ENCODE assay signal across 8 mouse cellular contexts in the genomic region with DNA sequence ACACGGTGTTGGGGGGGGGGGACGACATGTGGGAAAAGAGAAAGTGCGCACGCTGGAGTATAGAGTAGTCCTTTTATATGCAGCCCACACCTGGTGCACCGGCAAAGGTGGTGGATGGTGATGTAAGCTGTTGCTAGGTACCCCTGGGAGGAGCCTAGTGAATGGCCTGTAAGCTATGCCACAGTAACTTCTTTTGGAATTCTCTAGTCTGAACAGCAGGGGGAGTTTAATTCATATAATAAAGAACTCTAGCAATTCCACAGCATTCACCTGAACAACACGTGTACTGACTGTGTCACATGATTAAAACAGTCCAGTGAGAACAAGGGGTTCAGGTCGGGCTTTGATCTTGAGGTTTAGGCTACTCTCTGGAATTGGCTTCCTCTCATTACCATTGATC. TPM values are rescaled to one million over a fixed set of nuclear protein-coding genes. Genes with fewer than 3 reads are reported as not detected.
A peak's percentile ranks its signal among the peaks of the same experiment; 100 is the strongest.
DNase-seq lines count a peak whose midpoint lies in the region; ATAC-seq lines count a peak whose summit lies in the region.

No protein-coding gene starts in this region.

- no peak overlapping the region for H3K4me3 ChIP-seq in midbrain, embryonic 14.5 days (replicated peaks; ENCODE audit: low read depth, low read length)
- no peak overlapping the region for H3K4me3 ChIP-seq in midbrain, embryonic 16.5 days (ENCODE audit: low read depth, low read length)

- no peaks in the 10 kb centered on the region for H3K27me3 ChIP-seq in midbrain, embryonic 14.5 days (ENCODE audit: control insufficient read depth, insufficient read depth, low read length)
- H3K27me3 ChIP-seq in midbrain, embryonic 16.5 days (ENCODE audit: control insufficient read depth, insufficient read depth, low read depth, low read length), result no peaks in the 10 kb centered on the region

- ATAC-seq in midbrain, embryonic 14.5 days (ENCODE audit: low FRiP score, low TSS enrichment), result no peak
- no peak for ATAC-seq in midbrain, embryonic 16.5 days
- peak; percentile 69; the same call in 1 of the 2 replicates for ATAC-seq in common myeloid progenitor, adult 5-6 weeks (replicated peaks; ENCODE audit: low read depth, poor library complexity, severe bottlenecking)

- H3K27ac ChIP-seq in midbrain, embryonic 14.5 days (replicated peaks; ENCODE audit: low read depth, low read length), result no peak overlapping the region
- H3K27ac ChIP-seq in midbrain, embryonic 16.5 days (ENCODE audit: low read length), result no peak overlapping the region

- no peaks in the 10 kb centered on the region for H3K9me3 ChIP-seq in midbrain, embryonic 14.5 days (ENCODE audit: control insufficient read depth, low read length)
- no peaks in the 10 kb centered on the region for H3K9me3 ChIP-seq in midbrain, embryonic 16.5 days (replicated peaks; ENCODE audit: control insufficient read depth, low read length, poor library complexity, severe bottlenecking)

- no peak overlapping the region for H3K9ac ChIP-seq in midbrain, embryonic 14.5 days (replicated peaks; ENCODE audit: low read length)
- no peak overlapping the region for H3K9ac ChIP-seq in midbrain, embryonic 16.5 days (ENCODE audit: low read depth, low read length)

- no peaks in the 10 kb centered on the region for H3K4me1 ChIP-seq in midbrain, embryonic 14.5 days (ENCODE audit: control insufficient read depth, insufficient read depth, low read length)
- no peaks in the 10 kb centered on the region for H3K4me1 ChIP-seq in midbrain, embryonic 16.5 days (ENCODE audit: control insufficient read depth, insufficient read depth, low read length)

- WGBS in midbrain, embryonic 14.5 days, result 29% methylated on average over 7 of the region's 7 CpGs
- WGBS in midbrain, embryonic 16.5 days, result 36% methylated on average over 6 of the region's 7 CpGs

- no peaks in the 10 kb centered on the region for H3K36me3 ChIP-seq in midbrain, embryonic 14.5 days (ENCODE audit: control insufficient read depth, insufficient read depth, low read length)
- H3K36me3 ChIP-seq in midbrain, embryonic 16.5 days (ENCODE audit: control insufficient read depth, insufficient read depth, low read length), result no peaks in the 10 kb centered on the region

- DNase-seq in midbrain, embryonic 14.5 days, result peak; percentile 65
- peak; percentile 48 for DNase-seq in kidney, postnatal 14 days
- DNase-seq in natural killer cell, adult 2 months (ENCODE audit: low spot score in 2 of 2), result peak; percentile 26 to 61
- DNase-seq in Muller cell, postnatal 12 days (ENCODE audit: inconsistent ontology term), result no peak
- no peak for DNase-seq in gastrocnemius, postnatal 10 days
- DNase-seq in left cerebral cortex, adult 18-20 months (ENCODE audit: low spot score in 2 of 2), result no peak

- H3K4me2 ChIP-seq in midbrain, embryonic 14.5 days (ENCODE audit: low read length), result no peak overlapping the region
- H3K4me2 ChIP-seq in midbrain, embryonic 16.5 days (ENCODE audit: low read length), result no peak overlapping the region; the same call in 1 of the 2 replicates

RNA-seq across cellular contexts. Expression of a gene that starts 14.3 kb away (rescaled TPM):
- polyA plus RNA-seq in midbrain, embryonic 14.5 days (2014; fragmentation: Nextera tagmentation; extraction: Ambion mirVana), result 46.7 and 53.3 TPM in 2 replicates
- 38.6 and 44.3 TPM in 2 replicates for polyA plus RNA-seq in midbrain, embryonic 16.5 days (2015; fragmentation: Nextera tagmentation; extraction: Ambion mirVana)
- total RNA-seq in common myeloid progenitor, adult 5-6 weeks (2017), result 85.7 and 93.8 TPM in 2 replicates
- 10 to 100 TPM; 17.8 to 27.1 TPM for total RNA-seq in gastrocnemius, postnatal 10 days (2021)
- total RNA-seq in left cerebral cortex, adult 18-20 months (2021), result 10 to 100 TPM; 50.0 to 52.3 TPM

Comparison
In these comparisons a context has a peak if more than half of its experiments do, and no peak if none do; other contexts are left out.
1. DNase-seq: peak in midbrain, embryonic 14.5 days (single experiment), kidney, postnatal 14 days (single experiment) and natural killer cell, adult 2 months (2 of 2); none in Muller cell, postnatal 12 days (single experiment), gastrocnemius, postnatal 10 days (single experiment) and left cerebral cortex, adult 18-20 months (0 of 2).